Mouse (Mus musculus): ENCODE measurements around the gene Slc20a1. TPM values are rescaled to one million over a fixed set of nuclear protein-coding genes. Genes with fewer than 3 reads are reported as not detected.
A peak's percentile ranks its signal among the peaks of the same experiment; 100 is the strongest.

Gene Slc20a1
- total RNA-seq, 2 experiments from 2014 or later = 31.3 to 34.4 TPM

GRCm38 (mm10) chr2:129227011-129227529 lies 28.5 kb downstream of the Slc20a1 start:
- no peak for DNase-seq

GRCm38 (mm10) chr2:129227709-129228108 lies 29.1 kb downstream of the Slc20a1 start:
- DNase-seq = no peak

GRCm38 (mm10) chr2:129228571-129228970 lies 30.0 kb downstream of the Slc20a1 start:
- DNase-seq = no peak

- no peak for DNase-seq
These were observed 30.8 kb downstream of the Slc20a1 start for GRCm38 (mm10) chr2:129229316-129229715.

- no peak for DNase-seq
These were observed 33.5 kb downstream of the Slc20a1 start for GRCm38 (mm10) chr2:129232023-129232422.

GRCm38 (mm10) chr2:129232484-129232883 lies 33.9 kb downstream of the Slc20a1 start:
- DNase-seq = no peak

GRCm38 (mm10) chr2:129233218-129233617 lies 34.7 kb downstream of the Slc20a1 start:
- no peak for DNase-seq

- no peak for DNase-seq
These were observed 35.4 kb downstream of the Slc20a1 start for GRCm38 (mm10) chr2:129233803-129234477.

- no peak for DNase-seq
These were observed 36.2 kb downstream of the Slc20a1 start for GRCm38 (mm10) chr2:129234731-129235130.

GRCm38 (mm10) chr2:129236526-129236925 lies 38.0 kb downstream of the Slc20a1 start:
- DNase-seq = no peak

- no peak for DNase-seq
These were observed 42.3 kb downstream of the Slc20a1 start for GRCm38 (mm10) chr2:129240726-129241432.

- DNase-seq = no peak
These were observed 43.6 kb downstream of the Slc20a1 start for GRCm38 (mm10) chr2:129241845-129242833.

- no peak for DNase-seq
These were observed 44.4 kb downstream of the Slc20a1 start for GRCm38 (mm10) chr2:129243005-129243404.

- DNase-seq = peak; percentile 33
These were observed 45.2 kb downstream of the Slc20a1 start for GRCm38 (mm10) chr2:129243786-129244185.

- peak; percentile 33 for DNase-seq
These were observed 46.0 kb downstream of the Slc20a1 start for GRCm38 (mm10) chr2:129244446-129245120.

GRCm38 (mm10) chr2:129245618-129246017 lies 47.1 kb downstream of the Slc20a1 start:
- peak; percentile 65 for DNase-seq

- DNase-seq = no peak
These were observed 47.9 kb downstream of the Slc20a1 start for GRCm38 (mm10) chr2:129246436-129246835.

- DNase-seq = no peak
These were observed 48.4 kb downstream of the Slc20a1 start for GRCm38 (mm10) chr2:129246924-129247323.

- DNase-seq = no peak
These were observed 49.1 kb downstream of the Slc20a1 start for GRCm38 (mm10) chr2:129247707-129248121.

- DNase-seq = no peak
These were observed 50.8 kb downstream of the Slc20a1 start for GRCm38 (mm10) chr2:129249321-129249720.

GRCm38 (mm10) chr2:129252836-129253630 lies 54.5 kb downstream of the Slc20a1 start:
- DNase-seq = no peak
